Mouse (Mus musculus): ENCODE data around the gene Tmem82.

Gene Tmem82

DNA sequence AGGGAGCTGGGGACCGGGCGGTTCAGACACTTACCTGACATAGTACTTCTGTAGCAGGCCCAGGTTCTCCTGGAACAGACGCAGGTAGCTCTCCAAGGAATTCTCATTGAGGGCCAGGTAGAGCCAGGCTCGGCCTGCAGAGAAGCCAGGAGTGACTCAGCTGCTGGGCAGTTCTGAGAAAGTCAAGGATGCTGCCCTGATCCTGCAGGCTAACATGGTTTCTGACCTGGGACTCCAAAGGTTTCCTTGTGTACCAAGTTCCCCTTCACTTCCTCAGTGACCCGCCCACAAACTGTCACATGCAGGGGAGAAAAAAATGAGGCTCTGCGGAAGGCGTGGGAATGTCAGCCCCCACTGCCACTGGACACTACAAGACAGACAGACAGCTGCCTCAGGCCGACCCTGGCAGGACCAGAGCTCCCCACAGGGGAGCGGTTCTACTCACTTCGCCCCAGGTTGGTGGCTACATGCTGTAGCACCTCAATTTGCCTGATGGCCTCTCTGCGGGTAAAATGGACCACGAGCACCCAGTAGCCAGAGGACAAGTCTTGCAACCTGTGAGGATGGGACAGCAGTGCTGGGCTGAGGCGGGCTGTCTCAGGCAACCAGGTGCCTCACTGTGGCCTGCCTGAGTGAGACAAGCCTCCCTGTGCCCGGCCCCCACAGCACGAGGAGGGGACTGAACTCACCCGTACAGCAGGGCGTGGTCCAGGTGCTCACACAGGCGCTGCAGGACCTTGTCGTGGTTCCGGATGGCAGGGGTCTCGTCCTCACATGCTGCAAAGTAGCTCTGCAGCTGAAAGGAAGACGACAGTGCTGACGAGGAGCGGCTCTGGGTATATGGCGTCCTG, 23.8 kb upstream of the Tmem82 start:
- no peak for DNase-seq (ENCODE audit: low spot score in 2 of 2)

DNA sequence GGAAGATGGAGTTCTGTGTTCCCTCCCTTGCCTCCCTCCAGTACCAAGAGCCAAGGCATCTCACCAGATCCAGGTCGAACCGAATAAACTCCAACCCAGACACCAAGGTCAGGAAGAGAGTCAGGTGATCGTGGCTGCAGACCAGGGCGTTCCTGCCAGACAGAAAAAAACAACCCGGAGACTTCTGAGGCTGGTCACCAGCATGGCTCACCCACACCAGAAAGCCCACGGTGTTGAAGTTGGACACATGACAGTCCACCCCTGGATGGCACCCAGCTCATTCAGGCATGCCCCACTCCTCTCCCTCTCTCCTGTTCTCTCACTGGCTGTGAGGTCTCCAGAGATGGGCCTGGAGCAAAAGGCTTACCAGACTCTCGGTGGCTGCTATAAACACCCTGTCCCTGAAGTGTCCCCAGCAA, 22.9 kb upstream of the Tmem82 start:
- DNase-seq (ENCODE audit: low spot score in 2 of 2): no peak

GRCm38 (mm10) chr4:141639474-141639873, 21.0 kb upstream of the Tmem82 start:
- DNase-seq (ENCODE audit: low spot score in 2 of 2): no peak

DNA sequence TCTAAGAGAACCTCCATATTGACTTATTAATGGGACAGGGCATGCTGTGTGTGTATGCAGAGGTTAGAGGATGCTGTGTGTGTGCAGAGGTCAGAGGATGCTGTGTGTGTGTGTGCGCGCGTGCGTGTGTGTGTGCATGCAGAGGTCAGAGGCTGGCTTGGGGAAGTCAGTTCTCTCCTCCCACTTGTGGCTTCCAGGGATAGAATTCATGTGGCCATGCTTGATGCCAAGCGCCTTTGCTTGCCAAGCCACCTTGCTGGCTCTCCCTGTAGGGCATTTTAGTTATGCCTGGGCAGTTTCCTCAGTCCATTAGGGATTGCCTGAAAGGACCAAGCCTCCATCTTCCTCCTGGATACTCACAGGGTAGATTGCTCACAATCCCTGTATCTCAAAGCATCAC, 18.3 kb upstream of the Tmem82 start:
- no peak for DNase-seq (ENCODE audit: low spot score in 2 of 2)

- DNase-seq (ENCODE audit: low spot score in 2 of 2): no peak
These were observed 17.6 kb upstream of the Tmem82 start for GRCm38 (mm10) chr4:141635991-141636390.

DNA sequence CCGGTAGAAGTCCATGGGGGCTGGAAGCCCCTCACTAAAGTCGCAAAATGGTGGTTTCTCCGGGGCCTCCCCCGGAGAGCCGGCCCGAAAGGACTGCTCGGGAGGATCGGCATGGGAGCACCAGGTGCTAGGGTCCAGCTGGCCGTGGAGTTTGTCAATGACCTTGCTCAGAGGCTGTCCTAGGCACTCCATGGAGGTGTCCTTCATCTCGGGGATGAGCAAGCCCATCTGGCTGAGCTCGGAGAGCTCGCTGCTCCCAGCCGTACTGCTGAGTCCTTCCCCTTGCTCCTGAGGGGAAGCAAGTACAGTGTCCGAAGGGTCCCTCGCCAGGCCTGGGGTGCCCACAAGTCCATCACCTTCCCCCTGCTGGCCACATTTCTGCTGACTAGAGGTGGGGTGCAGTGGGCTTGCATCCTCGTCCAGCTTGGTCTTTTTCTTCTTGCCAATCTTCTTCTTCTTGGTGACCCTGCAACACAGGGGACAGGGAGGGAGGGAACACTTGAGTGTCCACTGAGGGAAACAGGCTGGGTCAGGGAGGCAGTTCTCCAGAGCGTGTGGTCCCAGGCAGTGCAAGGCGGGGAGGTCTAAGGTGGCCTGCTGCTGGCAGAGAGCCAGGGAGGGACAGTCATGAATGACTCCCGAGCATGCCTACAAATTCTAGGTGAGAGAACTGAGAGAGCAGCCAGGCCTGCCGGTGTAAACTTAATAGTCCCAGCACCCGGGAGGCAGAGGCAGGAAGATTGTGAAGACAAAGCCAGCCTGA, 13.9 kb upstream of the Tmem82 start:
- no peak for DNase-seq (ENCODE audit: low spot score in 2 of 2)

DNA sequence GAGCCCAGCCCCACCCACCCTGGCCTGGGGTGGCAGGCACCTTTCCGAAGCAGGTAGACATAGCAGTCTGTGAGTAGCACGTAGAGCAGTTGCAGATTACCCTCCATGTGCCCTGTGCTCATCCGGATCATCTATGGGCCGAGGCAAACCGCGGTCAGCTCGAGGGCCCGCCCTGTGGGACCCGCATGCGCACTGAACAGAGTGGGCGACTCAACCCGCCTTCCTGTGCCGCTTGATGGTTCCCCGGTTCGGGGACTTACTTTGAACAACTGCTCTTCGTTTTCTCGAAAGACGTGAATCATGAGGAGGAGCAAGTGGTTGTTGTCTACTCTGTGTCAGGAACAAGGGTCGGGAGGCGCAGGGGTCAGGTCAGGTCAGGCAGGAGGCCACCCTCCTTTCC, 12.8 kb upstream of the Tmem82 start:
- no peak for DNase-seq (ENCODE audit: low spot score in 2 of 2)

DNA sequence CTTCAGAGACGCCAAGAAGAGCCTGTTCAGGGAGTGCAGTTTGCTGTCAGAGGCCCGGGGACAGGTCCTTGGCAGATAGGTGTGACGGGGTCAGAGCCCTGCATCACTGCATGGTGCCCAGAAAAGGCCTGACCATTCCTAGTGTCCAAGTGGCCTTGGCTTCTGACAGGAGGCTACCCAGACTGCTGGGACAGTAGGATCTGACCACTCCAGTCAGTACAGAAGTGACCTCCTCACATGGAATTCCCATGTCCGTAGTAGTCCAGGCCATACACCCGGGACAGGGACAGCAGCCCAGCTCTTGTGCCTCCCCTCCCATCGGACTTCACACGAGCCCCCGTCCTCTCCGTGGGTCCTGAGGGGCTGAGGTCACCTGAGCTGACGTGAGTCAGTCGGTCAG, 11.6 kb upstream of the Tmem82 start:
- DNase-seq (ENCODE audit: low spot score in 2 of 2): no peak

- DNase-seq (ENCODE audit: low spot score in 2 of 2): no peak
These were observed 10.2 kb upstream of the Tmem82 start for GRCm38 (mm10) chr4:141628661-141629060.

DNA sequence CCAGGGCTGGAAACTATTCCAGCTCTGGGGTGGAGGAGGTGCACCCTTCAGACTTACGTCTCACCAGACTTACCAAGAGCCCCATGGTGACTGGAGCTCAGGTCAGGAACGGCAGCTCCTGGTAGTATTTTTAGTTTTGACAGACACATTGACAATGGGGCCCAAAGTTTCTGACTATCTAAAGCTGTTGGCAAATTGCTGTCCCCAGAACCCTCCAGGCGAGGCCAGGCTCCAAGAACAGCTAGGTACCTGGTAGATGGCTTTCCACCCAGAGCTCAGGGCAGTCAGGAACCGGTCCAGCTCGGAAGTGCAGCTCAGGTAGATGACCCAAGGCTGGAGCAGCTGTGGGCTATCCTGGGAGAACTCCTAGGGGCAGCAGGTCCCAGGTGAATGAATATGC, 9.1 kb upstream of the Tmem82 start:
- no peak for DNase-seq (ENCODE audit: low spot score in 2 of 2)

DNA sequence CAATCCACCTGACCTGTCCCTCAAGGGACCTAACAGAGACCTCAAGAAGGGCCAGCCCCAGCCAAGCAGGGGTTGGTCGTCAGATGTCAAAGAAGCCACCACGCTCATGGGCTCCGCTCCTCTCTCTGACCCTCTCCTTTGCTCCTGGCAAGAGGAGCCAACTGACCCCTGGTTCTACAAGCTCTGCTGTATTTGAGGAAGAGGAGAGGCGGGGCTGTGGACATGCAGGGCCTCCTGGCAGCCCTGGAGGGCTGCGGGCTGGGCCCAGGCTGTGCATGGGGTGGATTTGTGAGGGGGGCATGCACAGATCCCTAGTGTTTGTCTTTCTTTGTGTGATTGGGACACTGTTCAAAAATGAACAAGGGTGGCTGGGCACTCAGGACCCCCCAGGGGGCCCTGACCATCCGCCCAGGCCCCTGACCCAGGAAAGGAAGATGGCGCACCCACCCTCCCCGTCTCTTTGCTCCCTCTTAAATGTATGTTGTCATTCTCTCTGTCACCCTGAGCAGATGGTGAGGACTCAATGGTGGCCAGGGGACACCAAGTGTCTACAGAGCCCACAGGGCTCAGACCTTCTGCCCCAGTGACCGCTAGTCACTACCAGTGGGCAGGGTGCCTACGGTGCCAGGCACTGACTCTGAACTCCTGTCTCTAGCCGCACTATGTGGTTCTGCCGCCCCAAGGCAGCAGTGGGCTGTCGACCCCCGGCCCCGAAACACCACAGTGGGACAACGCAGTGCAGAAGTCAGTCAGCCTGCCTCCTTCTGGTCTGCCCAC, 7.5 kb upstream of the Tmem82 start:
- no peak for DNase-seq (ENCODE audit: low spot score in 2 of 2)

DNA sequence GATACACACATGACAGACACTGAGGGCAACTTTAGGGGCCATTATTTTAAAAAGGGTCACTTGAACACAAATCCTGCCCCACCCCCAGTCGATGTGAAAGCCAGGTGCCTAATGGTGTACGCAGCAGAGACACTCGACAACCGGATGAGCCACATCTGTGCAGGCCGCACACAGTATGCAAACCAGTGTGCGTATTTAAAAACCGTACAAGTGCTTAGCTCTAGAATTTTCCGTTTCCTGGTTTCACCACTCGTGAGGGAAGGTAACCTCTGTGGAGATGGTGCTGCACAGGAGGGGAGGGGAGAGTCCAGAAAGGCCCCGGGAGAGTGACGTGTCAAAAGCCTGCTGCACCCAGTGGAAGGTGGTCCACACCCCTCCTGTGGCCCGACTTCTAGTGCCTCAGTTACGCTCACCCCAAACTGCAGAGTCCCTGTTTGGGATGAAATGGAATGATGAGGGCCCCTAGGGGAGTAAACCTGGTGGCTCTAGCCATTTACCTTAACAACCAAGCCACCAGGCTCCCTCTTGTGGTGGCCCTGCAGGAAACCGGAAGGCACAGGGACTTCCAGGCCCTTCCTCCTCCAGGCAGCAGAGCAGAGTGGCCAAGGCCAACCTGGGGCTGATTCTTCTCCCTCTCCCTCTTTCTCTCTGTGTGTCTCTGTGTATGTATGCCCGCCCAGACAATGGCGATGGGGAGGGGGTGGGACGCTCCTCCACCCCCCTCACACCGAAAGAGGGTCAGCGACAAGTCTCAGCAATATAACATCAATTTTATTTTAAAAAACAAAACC, 6.7 kb upstream of the Tmem82 start:
- no peak for DNase-seq (ENCODE audit: low spot score in 2 of 2)

GRCm38 (mm10) chr4:141624134-141624533, 5.7 kb upstream of the Tmem82 start:
- no peak for DNase-seq (ENCODE audit: low spot score in 2 of 2)

DNA sequence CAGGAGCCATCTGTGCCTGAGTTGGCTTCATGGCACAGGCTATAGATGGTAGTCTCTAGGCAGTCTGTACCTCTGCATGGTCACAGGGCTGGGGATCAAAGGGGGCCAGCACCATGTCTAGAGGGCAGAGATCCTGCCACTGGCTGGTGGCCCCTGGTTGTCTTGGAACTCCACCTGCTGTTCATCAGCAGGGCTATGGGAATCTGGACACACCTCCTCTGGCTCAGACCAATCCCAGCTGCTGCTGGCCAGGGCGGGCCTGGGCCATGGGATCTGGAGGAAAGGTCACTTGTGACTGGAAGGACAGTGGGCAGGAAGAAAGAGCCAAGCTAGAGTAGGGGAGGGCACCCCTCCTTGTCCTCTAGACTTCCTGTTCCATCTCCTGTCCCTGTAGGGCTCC, 5.2 kb upstream of the Tmem82 start, which contains the start of gene Slc25a34:
Slc25a34 (minus strand) TSS at position 156 of the 400 bp plus-strand sequence.
- no peak for DNase-seq (ENCODE audit: low spot score in 2 of 2)

DNA sequence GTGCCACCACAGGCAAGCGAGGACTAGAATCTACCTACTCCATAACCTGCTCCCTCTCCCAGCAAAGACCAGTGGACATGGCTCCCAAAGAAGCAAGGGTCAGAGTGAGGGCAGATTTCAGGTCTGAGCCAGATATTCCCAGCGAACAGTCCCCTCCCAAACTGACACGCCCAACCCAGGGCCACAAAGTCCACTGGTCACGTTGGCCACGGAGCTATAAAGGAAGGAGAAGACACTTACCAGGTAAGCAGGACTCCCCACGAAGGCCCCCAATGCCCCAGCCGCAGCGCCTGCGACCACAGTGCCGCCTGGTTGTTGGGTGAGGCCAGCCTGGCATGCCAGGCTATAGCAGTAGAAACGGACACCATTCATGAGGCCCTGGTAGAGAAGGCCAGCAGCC, 4.6 kb upstream of the Tmem82 start:
- DNase-seq (ENCODE audit: low spot score in 2 of 2): no peak

DNA sequence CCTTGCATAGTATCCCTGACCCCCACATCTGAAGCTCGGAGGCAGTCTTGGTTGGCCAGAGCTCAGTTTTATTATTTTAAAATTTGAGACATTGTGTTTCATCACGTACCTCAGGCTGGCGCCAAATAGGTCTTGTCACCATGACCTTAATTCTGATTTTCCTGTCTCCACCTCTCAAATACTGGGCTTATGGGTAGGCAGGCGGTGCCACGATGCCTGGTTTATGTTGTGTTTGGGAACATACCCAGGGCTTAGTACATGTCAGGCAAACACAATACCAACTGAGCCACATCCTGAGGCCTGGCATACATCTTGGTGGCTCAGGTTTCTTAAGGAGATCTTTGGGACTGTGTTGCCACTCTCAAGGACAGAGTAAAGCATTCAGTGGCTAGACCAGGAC, 4.1 kb upstream of the Tmem82 start:
- DNase-seq (ENCODE audit: low spot score in 2 of 2): no peak

GRCm38 (mm10) chr4:141622091-141622490, 3.7 kb upstream of the Tmem82 start:
- DNase-seq (ENCODE audit: low spot score in 2 of 2): no peak

GRCm38 (mm10) chr4:141621297-141621696, 2.9 kb upstream of the Tmem82 start:
- DNase-seq (ENCODE audit: low spot score in 2 of 2): no peak

GRCm38 (mm10) chr4:141619299-141619883, 958 bp upstream of the Tmem82 start:
- no peak for DNase-seq (ENCODE audit: low spot score in 2 of 2)

- DNase-seq (ENCODE audit: low spot score in 2 of 2): no peak
These were observed 419 bp downstream of the Tmem82 start for GRCm38 (mm10) chr4:141617863-141618564.
